Mouse (Mus musculus) adrenal gland (tissue): ENCODE measurements around the gene Mucl3.

Experiments
- intact Hi-C: fragments of 180-260 bp; cut with DNase I; formaldehyde crosslinking; loops from one replicate; pipeline ENCODE4 v1.15.1; 2025
- long read RNA-seq, 2 experiments: library from polyadenylated mRNA; unstranded; transcript quantifications; one replicate each; pipeline ENCODE4 v2.0.0; 2020; ENCODE audit warnings: borderline replicate concordance in 1 of 2; ENCODE audit not compliant: insufficient replicate concordance in 1 of 2

Gene Mucl3
- long read RNA-seq, experiment 1 = 0 reads
- long read RNA-seq, experiment 2 = 0 reads

- intact Hi-C loops = no loop called here
Measured at GRCm38 (mm10) chr17:35643609-35644236, at the start of gene Mucl3. Mucl3 (minus strand) TSS chr17:35643695.

DNA sequence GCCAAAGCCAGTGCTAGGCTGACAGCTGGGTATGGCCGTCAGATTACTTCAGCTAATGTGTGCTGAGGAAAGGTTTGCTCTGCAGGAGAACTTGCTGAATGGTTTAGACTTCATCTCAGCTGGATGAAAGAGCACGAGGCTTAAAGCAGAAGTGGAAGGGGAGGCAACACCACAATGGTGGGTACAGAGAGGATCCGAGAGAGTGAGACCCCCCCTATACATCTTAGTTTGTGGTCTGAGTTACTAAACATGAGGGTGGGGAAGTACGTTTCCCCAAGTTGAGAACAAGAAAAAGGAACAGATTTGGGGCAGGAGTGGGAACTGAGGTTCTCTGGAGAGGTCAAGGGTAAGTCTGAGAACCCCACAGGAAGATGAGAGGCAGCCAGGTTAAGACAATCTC lies 48.9 kb upstream of the Mucl3 start:
- intact Hi-C loops = no loop called here

DNA sequence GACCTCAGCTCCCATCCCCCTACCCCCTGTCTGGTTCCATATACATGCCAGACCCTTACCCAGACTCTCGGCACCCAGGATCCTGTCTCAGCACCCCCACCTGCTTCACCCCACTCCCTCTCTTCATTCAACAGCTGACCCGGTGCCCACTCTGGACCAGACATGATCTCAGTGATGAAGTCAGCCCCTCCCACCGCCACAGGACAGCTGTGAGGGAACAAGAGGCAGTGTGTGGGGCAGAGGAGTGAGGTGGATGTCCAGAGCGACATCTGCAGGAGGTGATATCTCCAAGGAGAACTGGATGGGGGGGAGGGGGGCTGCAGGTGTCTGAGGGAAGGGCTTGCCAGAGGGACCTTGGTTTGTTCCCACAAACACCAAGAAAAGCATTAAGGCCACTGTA lies 48.3 kb upstream of the Mucl3 start:
- intact Hi-C loops = no loop called here

DNA sequence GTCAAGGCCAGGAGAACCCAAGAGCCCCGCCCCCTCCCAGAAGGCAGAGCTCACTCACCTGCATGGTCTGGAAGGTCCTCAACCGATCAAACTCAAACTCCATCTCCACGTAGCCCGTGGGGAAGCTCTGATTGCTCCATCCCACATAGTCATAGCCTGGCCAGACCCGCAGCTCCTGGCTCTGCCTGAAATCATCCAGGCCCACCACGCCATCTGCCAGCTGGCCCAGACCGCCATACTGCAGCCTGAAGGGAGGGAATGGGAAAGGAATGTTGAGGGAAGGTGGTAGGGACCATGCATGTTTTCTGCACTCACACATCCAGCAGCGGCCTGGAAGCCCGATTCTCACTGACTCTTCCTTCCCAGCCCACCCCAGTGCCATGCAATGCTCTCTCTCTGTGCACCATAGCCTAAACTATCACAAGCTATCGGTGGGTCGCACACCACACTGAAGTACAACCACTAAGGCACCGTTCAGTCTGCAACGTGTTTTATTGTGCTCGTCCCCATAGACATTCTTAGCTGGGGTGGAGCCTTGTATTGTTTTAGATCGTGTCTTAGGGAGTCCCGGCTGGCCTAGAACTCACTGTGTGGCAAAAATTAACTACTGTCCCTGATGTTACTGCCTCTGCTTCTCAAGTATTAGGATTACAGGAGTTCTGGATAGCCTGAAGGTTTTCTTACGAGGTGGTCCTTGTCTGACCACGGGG lies 46.6 kb upstream of the Mucl3 start:
- intact Hi-C loops = no loop called here

GRCm38 (mm10) chr17:35688347-35689175 lies 45.1 kb upstream of the Mucl3 start:
- intact Hi-C loops = no loop called here

- intact Hi-C loops = no loop called here
Measured at GRCm38 (mm10) chr17:35685061-35685460, 41.6 kb upstream of the Mucl3 start.

DNA sequence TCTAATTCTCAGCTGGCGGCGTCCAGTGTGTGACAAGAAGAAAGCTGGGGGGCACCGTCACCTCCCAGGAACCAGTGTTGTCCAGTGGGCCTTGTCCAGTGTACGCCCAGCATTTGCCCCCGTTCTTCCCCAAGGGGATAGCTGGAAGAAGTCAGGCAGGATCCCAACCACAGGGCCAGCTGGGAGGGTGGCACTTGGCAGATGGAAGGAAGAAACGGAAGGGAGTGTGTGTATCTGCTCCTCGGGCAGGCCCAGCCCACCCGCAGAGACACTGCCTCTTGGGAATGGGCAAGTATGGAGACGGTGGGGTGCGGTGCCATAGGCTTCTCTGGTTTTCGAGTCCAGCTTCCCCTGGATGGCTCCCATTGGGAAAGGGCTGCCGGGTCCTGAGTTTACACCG lies 38.5 kb upstream of the Mucl3 start:
- intact Hi-C loops = no loop called here

DNA sequence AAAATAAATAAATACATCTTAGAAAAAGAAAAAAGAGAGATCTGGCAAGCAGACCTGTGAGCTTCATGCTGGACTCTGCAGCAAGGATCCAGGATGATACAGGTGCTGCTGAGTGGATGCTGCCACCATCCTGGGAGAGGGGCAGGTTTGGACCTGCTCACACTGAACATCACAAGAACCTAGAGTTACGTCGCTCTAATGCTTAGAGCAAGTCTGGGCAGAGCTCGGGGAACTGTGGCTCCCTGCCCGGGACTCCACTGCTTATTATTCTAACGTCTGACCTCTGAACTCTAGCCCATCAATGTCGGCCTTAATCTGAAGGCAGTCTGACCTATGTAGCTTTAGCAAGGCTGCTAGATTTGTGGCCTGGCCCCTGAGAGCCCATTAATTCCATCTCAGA lies 37.1 kb upstream of the Mucl3 start:
- intact Hi-C loops = no loop called here

GRCm38 (mm10) chr17:35673416-35674035 lies 30.0 kb upstream of the Mucl3 start, which contains the start of gene Gtf2h4:
Gtf2h4 (minus strand) TSS chr17:35673739.
- intact Hi-C loops = no loop called here

- intact Hi-C loops = no loop called here
Measured at GRCm38 (mm10) chr17:35672527-35672926, 29.0 kb upstream of the Mucl3 start.

DNA sequence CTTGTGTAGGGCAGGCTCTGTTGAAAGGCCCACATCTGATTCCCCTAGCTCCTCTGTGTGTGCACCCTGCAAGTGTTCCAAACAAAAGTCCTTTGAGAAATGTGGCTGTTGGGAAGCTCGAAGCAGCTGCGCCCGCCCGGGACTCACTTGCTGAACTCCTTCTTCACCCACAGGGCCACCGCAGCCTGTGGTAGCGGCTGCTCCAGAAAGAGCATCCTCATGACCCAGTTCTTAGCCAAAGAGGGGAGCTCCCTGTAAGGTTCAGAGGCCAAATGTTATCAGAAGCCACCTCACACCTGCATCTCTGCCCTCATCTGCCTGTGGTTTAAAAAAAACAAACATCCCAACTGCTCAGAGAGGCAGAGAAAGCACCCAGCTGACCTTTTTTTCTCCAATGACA lies 28.4 kb upstream of the Mucl3 start:
- intact Hi-C loops = no loop called here

DNA sequence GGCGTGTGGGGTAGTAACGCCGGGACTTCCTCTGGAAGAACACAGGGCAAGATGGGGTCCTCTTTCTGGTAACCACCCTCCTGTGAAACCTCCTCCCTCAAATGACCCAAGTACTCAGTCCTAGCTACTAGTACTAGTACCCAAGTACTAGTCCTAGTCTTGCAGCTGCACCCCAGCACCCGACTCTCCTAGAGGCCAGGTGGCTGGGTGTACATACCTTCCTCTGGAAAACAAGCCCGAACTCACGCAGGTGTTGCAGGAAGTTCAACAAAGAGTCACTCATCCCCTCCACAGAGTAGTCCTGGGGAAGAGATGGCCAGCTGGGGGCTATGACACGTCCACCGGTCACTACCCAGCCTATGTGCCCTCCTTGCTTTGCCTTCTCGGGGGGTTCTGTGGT lies 26.2 kb upstream of the Mucl3 start:
- intact Hi-C loops = no loop called here

DNA sequence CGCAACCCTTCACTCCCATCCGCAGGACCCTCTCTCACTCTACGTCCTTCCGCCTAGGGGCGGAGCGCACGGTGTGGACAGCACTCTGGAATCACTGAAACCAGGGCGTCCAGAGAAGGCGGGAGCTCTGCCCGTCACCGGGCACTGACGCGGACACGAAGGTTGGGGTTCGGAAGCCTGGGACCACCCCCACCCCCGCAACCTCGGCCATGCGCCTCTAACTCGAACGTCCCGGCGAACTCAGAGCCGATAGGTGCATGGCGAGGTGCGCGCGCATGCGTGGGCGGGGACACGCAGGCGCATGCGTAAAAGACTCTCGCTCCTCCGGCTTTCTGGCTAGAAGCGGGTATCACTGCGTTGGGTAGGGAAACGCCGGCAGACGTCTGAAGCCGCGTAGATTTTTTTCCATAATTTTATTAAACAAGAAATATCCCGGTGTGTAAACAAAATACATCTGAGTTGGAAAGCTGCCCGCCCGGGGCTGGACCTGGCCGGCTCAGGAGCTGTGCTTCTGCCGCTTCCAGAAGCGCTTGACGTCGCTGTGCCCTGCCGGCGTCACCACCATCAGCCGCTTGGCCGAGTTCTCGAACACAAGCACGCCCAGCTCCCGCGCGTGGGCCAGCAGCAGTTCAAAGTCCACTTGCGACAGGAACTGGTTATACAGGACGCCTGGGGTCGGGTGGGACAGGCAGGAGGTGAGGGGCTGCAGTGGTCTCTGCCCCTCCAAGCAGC lies 24.0 kb upstream of the Mucl3 start, which contains the start of gene Vars2:
Gene Vars2, minus strand, starts transcription at position 259 of the 732 bp plus-strand sequence.
- intact Hi-C loops = loop anchor here (2.0 kb wide), 1 partner anchor 31 kb away; no protein-coding TSS in a partner anchor

DNA sequence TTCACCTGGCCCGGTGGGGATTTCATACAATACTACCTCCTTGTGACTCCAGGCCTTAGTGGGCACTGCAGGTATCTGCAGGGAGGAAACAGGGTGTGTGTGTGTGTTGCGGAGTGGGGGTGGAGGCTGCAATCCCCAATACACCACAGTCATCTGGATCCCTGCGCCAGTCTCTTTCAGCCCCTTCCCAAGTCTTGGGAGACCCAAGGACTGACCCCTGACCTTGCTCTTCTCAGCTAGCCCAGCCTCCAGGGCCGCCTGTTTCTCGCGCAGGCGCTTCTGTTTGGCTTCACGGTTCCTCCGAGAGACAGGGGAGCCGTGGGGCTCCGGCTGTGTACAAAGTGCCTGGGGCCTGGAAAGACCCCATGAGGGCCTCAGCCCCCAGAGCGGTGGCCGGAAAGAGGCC lies 23.4 kb upstream of the Mucl3 start:
- intact Hi-C loops = loop anchor here (2.0 kb wide), 1 partner anchor 30 kb away; no protein-coding TSS in a partner anchor

DNA sequence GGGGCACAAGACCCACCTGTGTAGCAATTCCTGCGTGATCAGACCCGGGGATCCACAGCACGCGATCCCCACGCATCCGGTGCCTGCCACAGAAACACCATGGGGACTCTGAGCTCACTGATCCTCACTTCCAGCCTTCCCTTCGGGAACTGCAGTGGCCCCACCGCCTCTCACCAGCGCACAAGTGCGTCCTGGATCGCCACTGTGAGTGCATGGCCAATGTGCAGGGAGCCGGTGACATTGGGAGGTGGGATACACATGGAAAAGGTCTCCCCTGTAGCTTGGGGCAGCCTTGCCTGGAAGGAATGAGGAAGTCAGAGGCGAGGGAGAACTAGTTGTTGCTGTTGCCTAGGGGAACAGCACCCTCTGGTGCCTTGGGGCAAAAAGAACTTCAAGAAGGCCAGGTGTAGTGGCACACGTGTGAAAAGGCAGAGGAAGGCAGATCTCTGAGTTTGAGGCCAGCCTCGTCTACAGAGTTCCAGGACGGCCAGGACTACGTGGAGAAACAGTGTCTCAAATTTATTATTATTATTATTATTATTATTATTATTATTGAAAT lies 22.5 kb upstream of the Mucl3 start:
- intact Hi-C loops = loop anchor here (2.0 kb wide), 1 partner anchor 29 kb away; no protein-coding TSS in a partner anchor

DNA sequence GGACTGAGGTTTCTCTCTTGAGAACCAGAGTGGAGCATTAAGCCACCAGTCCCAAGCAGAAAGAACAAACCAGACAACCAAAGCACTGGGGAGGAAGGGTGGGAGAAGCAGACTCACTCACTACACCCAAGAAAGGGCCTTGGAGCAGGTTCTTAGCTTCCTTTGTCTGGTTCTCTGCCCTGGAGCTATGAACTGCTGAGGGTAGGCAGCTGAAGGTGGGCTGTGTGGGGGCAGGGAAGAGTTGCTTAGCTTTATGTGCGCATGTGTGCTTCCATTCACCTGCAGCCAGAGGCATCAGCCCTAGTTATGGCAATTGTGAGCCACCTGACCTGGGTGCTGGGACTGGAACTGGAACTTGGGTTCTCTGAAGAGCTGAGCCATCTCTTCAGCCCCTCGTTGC lies 9.6 kb upstream of the Mucl3 start:
- intact Hi-C loops = no loop called here

DNA sequence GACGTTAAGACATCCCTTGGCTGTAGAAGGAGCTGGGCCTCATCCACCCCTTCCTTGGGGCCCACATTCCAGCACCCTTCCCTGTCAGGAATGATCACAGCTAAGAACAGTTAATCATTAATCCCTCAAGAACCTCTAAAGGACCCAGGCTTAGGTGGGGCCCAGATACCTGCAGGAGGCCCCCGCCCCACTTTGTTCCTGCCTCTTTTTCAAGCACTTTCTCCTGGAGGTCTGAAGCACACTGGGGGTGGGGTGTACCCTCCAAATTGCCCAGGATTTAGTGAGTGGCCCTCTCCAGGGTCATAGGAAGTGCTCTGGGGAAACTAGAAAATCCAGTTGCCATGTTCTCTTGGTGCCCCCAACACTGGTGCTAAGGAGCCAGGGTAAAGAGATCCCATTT lies 5.9 kb upstream of the Mucl3 start:
- intact Hi-C loops = no loop called here

- intact Hi-C loops = no loop called here
Measured at GRCm38 (mm10) chr17:35639352-35639751, 4.1 kb downstream of the Mucl3 start.

- intact Hi-C loops = no loop called here
Measured at GRCm38 (mm10) chr17:35638475-35639190, 4.9 kb downstream of the Mucl3 start.

- intact Hi-C loops = loop anchor here (2.0 kb wide), 1 partner anchor 30 kb away; the partner anchor contains the start of gene Vars2
Measured at GRCm38 (mm10) chr17:35636363-35636762, 7.1 kb downstream of the Mucl3 start.
